Mouse (Mus musculus): ENCODE measurements at regions not wholly inside any gene's neighbourhood (a gene's known extent, or its start where the extent isn't known, plus 50 kb on each side); places are given as distances from the start of the nearest gene placed in this dataset.
A peak's percentile ranks its signal among the peaks of the same experiment; 100 is the strongest.

GRCm38 (mm10) chr3:57910020-57910419 is 62.1 kb upstream of the Pfn2 start:
- DNase-seq, result no peak

GRCm38 (mm10) chr3:57911831-57912596 is 64.1 kb upstream of the Pfn2 start:
- peak; percentile 14 for DNase-seq

- no peak for DNase-seq
These were observed 64.9 kb upstream of the Pfn2 start for GRCm38 (mm10) chr3:57912650-57913343.

DNA sequence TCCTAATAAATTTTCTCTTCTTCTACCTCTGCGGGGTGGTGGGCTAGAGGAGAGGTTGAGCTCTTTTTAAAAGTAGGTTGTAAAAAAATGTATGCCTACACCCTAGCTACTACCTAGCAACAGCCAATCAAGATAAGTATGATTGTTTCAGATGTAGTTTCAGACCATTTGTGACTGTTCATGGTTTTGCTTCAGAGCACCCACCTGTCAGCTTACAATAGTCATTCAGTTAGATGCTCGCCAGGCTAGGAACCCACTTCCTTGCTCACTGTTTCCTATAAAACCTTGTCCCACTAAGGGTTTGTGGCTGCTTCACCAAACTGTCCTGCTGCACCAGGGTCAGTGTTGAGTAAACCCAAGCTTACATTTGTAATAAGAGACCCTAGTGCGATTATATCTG is 66.8 kb upstream of the Pfn2 start:
- no peak for DNase-seq

DNA sequence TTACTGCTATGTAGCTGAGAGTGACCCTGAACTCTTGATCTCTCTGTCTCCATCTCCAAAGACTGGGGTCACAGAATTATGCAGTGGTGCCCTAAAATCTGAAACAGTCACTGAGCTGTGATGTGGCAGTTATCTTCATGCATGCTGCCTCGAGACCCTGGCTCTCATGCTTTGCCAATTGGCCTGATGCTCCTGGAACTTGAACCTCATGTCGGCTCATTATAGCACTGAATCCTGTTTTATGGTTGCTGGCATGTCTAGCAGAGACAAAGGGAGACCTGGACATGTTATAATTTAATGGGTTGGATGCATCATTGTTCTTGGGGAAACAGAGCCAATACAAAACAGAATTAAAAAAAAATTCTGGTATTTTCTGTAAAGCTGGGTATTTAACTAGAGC is 71.0 kb upstream of the Pfn2 start:
- DNase-seq, result no peak

DNA sequence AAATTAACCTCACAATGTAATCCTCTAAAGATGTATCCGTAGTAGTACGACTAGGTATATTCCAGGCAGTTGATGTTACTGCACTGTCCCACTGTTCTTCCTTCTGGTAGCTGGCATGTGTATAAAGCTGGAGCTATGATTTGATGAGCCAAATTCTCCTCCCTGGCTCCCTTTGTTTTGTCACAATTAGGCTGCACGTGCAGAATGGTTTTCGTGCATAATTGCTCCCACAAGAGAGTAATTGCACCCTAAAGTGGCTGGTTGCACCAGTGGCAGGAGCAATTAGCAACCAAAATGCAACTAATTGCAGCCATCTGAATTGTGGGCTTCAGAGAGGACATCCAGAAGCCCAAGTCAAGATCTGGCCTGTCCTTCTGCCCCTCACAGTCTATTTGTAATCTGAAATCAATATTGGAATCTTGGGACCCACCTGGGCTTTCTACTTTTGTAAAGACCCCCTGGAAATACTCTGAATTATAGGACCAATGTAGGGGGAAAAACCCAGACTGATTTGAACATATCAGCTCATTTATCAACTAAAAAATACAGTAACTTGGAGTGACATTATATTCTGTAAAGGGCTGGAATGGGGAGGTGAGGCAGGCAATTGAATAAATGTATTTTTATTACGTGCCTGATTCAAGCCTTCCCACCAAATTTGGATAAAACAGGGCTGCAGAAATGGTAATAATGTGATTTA is 71.7 kb upstream of the Pfn2 start:
- no peak for DNase-seq

DNA sequence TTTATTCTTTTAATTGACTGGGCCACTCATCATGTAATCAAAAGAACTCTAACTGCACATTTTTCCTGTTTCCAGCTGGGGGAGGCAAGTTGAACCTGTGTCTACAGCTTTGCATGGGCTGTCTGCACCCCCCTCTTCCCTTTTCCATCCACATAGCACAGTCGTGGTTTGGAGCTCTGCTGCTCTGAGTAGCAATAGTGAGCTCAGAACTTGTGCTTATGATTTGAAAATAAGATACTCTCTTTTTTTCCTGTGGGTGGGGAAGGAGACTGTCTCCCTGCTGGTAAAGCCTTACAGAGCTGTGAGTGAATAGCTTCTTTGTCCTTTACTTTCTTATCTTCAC is 72.2 kb upstream of the Pfn2 start:
- no peak for DNase-seq

DNA sequence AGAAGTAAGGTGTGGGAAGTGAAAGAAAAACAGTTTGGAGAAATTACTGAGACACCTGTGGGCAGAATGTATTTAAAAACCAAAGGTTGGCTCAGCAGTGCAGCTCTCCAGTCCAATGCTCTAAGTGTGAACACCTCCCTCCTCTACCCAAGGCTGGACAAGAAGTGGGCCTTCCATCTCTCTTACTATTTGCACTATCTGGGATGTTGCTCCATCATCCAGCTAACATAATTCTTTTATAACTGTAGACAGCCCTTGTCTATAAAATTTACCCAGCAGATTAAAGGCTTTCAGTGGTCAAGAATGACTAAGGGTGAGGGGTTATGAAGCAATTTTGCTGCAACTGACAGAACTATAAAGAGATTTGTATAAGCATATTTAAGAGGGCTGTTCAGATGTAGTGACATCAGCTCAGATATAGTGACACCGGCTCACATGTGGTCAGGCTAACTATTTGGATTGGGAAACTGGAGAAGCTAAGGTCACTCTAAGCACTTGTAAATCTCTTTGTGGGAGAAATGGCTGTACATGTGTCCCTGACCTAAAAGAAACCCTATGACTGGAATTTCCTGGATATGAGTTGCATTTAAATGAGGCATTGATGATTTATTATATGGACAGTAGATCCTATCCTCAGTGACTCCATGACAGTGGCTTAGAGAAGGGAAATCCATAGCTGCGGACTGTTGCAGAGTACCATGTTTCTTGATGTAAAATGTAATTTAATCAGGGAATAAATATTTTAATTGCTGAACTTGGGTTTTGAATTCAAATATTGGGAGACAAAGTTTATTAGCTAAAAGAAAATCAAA is 73.4 kb upstream of the Pfn2 start:
- DNase-seq, result no peak

DNA sequence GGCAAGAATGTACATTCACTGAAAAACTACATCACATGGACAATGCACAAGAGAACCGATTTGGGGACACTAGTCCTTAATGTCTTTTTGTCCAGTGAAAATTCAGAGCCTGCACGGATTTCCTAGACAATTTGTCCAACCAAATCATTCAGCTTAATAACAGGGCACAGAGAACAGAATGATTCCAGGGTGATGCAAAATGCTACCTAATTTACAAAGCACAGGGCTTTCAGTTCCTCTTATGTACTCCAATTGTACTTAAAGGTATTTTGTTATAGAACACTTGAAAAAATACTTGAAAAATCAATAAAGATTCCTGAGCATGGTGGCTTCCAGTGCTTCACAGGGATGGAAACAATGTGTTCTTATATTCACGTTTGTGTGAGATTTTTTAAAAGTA is 75.2 kb upstream of the Pfn2 start:
- DNase-seq, result no peak

- no peak for DNase-seq
These were observed 85.0 kb upstream of the Pfn2 start for GRCm38 (mm10) chr3:57932657-57933539.

GRCm38 (mm10) chr3:57935042-57935610 is 87.2 kb upstream of the Pfn2 start:
- DNase-seq, result no peak

- no peak for DNase-seq
These were observed 92.9 kb upstream of the Pfn2 start for GRCm38 (mm10) chr3:57940504-57941381.

DNA sequence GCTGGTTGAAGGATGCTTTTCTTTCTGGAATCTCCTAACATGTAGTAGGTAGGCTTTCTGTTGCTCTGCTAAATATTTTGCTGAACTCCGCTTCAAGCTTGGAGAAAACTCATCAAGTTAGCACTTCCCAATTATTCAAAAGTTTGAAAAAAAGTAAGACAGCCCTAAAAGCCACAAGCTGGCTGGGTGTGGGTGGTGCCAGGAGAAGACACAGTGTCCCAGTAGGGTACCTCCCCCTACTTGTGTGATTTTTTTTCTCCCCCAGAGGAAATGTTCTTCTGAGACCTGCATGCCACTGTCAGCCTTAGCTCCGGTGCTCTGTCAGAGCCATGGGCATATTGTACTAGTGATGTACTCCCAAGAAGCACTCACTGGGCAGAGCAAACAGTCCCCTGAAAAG is 96.8 kb upstream of the Pfn2 start:
- no peak for DNase-seq

- no peak for DNase-seq
These were observed 97.9 kb upstream of the Pfn2 start for GRCm38 (mm10) chr3:57945765-57946164.

DNA sequence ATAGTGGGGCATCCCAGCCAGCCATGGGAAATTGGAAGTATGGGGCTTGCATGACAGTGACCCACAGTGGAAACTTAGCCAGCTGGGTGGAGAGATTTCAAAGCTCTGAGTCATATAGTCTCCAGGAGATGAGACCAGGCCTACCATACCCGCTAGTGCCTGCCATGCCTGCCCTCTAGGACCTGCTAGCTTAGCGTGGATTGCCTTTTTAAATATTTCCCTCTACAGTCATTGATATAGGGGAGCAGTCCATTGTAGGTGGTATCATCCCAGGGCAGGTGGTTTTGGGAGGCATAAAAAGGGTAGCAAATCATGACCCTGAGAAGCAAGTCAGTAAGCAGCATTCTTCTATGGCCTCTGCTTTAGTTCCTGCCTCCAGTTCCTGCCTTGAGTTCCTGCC is 99.5 kb upstream of the Pfn2 start:
- no peak for DNase-seq

DNA sequence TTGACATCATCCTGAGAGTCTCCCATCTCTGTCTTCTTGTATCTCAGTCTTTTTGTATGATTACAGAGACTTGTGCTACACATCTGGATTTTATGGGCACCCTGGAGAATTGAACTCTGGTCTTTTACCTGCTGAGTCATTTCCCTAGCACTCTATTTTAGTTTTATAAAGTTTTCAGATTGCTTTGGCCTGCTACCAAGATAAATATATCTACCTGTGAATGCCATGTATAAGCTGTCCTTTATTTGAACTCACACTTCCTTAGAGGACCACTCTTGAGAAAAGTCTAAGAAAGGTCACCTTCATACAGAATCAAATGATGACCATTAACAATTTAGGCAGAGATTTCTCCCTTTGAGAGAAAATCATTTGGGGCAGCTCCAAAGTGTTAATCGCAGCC is 100.8 kb upstream of the Pfn2 start:
- DNase-seq, result no peak

DNA sequence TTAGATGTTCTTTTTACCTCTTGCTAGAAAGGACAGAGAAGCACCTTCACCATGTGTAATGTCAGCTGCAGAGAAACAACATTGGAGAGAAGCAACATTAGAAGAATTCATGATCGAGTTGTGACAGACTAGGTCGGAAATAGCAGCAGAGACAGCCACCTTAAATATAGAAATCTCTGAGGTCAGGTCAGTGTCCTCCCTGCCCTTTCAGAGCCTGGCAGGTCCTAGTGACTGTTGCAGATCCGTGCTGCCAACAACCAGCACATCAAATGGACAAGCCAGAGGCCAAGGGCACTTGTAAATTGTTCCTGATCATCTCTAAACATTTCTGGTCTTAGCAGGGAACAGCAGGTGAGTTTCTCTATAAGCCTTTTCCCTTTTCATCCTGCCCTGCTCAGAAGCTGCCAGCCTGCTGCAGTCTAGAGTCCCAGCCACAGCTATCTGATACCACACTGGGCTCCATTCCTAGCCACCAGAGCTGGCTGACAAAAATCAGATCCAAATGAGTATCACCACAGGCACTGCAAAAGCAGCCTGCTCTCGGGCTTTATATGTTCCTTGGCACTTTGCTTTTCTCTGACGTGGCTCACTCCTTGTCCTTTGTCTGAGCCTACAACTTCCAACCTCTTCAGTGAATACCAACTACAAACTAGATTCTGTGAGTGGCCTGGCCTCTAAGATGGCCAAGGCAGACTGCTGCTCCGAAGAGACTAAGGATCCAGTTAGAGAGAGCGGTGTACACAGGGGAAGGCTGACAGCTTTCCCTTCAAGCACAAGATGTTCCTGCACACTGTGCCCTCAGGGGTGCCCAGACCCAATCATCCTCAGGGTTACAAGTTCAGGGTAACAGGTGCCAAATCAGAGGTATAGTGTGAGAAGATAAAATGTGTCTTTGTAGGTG is 102.8 kb upstream of the Pfn2 start:
- DNase-seq, result peak; percentile 8

DNA sequence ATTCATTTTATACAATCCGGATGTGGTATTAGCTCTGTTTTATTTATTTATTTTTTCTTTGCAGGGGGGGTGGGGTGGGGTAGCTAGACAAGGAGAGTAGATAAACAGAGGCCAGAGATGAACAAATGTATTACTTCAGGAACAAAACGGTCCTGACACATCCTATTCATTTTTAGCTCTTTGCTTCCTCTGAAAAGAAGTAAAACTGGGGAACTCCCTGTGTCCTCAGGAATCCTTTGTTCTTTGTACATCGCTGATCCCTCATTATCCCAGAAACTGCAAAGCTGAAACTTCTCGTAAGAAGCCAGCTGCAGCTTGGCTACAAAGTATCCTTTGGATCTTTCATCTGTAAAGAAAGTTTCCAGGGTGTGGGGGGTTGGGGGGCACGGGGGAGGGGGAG is 103.6 kb upstream of the Pfn2 start:
- no peak for DNase-seq

DNA sequence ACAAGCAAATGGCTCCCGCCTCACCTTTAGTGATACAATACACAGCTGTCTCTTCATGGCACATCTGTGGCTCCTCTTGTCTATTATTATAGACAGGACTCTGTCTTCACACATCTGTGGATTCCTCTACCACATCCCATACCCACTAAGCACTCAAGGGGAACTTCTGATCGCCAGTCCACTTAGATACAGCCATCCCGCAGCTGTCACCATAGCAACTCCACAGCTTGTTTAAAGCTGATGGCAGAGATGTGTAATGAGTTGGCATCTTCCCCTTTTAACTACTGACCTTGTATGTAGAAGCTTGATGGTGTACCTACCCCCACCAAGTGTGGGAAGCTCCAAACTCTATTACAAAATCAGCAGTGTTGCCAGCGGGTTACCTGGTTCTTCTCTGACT is 109.5 kb upstream of the Pfn2 start:
- DNase-seq, result no peak

DNA sequence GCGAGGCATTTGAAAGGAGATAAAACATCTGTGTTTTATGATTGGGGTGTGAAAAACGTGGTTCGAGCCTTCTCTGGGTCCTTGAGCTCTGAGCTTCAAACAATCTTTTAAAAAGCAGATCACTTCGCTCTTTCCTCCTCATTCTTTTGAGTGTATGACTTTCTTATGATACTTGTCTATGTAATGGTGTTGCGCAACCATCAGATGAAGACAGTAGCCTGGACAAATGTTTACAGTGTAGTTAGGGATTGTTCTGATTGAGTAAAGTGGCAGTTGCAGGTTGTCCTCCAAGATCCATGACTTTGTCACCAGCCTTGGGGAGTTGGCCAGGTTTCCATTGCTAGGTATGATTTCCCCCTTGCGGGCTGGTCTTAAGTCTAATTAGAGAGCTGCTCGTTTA is 116.1 kb upstream of the Pfn2 start:
- no peak for DNase-seq

Data from right cerebral cortex, postnatal 4 days (tissue).